Mouse (Mus musculus) left cerebral cortex, postnatal 10 days (tissue): ENCODE results near the gene Hapln4. TPM values are rescaled to one million over a fixed set of nuclear protein-coding genes. Genes with fewer than 3 reads are reported as not detected.

Experiments
- DNase-seq, 2 experiments: peaks; one replicate each; pipeline ENCODE4 v3.0.0; 2021 to 2022; ENCODE audit warnings: low spot score in 2 of 2, mixed read lengths in 1 of 2; ENCODE audit errors: extremely low spot score in 1 of 2
- intact Hi-C: fragments of 180-260 bp; cut with DNase I; formaldehyde crosslinking; loops from one replicate; pipeline ENCODE4 v1.15.1; 2025
- microRNA-seq: library from miRNA; unstranded; fragments of <30 nt; microRNA quantifications from one replicate; pipeline ENCODE4 v1.2.0, GENCODE M21; 2022
- total RNA-seq, 2 experiments: library from RNA; stranded (reverse); gene quantifications; 2 replicates each; pipeline ENCODE4 v1.2.3; 2021

The Hapln4 gene
- total RNA-seq, 2 experiments from 2014 or later, result 3.0 to 6.5 TPM

DNA sequence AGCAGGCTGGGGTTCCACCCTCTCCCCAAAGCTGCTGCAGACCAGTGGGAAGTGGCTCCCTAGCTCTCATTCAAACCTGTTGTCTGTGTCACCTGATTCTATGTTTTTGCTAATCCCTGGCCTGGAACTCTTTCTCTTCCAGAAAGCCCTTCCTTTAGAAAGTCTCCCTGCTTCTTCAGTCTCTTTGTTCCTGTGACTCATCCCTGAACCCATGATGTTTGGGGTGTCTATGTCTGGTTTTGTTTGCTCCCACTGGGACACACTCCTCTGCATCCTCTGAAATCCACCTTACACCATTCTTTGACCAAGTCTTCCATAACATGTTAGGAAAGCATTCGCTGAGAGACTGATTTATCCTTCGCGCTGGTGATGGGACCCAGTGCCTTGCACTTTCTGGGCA, 46.8 kb downstream of the Hapln4 start:
- intact Hi-C loops, result loop anchor here (5.0 kb wide), 1 partner anchor 37 kb away; no protein-coding TSS in a partner anchor
- DNase-seq, result no peak

DNA sequence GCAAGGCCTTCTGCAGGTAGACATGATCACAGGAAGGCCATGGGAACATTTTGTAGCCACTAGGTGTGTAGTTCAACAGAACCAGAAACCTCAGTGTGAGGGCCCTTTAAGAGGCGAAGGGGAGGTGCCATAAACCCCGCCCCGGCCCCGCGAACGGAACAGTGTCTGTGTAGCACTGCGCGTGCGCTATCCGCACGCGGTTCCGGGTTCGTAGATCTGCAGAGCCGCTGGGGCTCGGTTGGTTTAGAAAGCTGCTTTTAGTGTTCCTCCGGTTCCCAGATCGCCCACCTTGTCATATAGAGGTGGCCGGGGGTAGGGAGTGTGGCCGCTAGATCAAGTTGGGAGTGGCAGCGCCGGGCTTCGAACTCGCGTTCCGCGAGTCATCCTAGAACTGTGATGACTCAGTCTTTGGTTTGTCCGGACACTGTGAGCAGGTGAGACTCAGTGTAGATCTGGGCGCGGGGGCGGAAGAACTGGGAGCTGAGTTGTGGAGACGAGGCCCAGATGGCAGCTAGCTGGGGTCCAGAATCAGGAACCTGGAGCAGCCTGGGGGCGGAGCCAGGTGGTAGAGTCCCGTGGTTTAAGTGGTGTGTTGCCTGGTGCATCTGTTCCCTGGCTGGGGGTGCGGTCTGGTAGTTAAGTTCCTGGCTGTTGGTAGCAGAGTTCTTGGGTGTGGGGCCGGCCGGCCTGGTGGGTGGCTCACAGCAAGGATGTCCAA, 48.1 kb downstream of the Hapln4 start, which contains the start of gene Nr2c2ap:
Nr2c2ap (plus strand) TSS at position 168 of the 718 bp plus-strand sequence.
- intact Hi-C loops, result loop anchor here (5.0 kb wide), 1 partner anchor 36 kb away; no protein-coding TSS in a partner anchor
- DNase-seq, result peak; percentile 71 to 89

DNA sequence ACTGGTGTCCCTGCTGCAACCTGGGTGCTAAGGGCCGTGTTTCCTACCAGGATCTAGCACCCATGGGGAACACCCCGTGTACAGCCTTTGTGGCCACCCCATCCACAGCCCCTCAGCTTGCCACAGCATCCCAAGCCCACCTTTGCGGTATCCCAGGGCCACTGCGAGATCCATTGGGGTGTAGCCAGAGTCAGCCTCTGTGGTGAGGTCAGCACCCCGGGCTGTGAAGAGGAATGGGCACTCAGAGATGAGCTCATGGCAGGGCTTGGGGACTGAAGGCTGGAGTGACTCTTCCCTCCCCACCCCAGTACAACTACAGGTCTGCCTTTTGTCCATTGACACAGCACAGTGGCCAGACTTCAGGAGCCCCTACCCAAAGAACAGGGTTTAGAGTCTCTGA, 50.8 kb downstream of the Hapln4 start:
- intact Hi-C loops, result loop anchor here (5.0 kb wide), 1 partner anchor 33 kb away; no protein-coding TSS in a partner anchor
- no peak for DNase-seq

- intact Hi-C loops, result loop anchor here (5.0 kb wide), 1 partner anchor 32 kb away; no protein-coding TSS in a partner anchor
- no peak for DNase-seq
These were observed 51.7 kb downstream of the Hapln4 start for GRCm38 (mm10) chr8:70134931-70135330.

- DNase-seq, result no peak
- intact Hi-C loops, result no loop called here
These were observed 53.3 kb downstream of the Hapln4 start for GRCm38 (mm10) chr8:70136591-70136990.

GRCm38 (mm10) chr8:70137890-70138289, 54.6 kb downstream of the Hapln4 start:
- DNase-seq, result no peak
- intact Hi-C loops, result no loop called here

GRCm38 (mm10) chr8:70139026-70139857, 56.0 kb downstream of the Hapln4 start, which contains the start of the genes Rfxank, Borcs8 and Mef2b:
TSS of gene Rfxank (minus strand) at chr8:70139154.
TSS of gene Borcs8 (plus strand) at chr8:70139499.
TSS of gene Mef2b (plus strand) at chr8:70139711.
- intact Hi-C loops, result no loop called here
- DNase-seq, result peak; percentile 97 to 99

GRCm38 (mm10) chr8:70139981-70140380, 56.7 kb downstream of the Hapln4 start:
- DNase-seq, result no peak
- intact Hi-C loops, result no loop called here

Small RNAs within 50 kb of the gene (microRNA-seq; reads per million reads assigned to microRNA genes)
- gene Mir7066, result 19.5 reads per million, percentile 39 among the genes with 10 or more reads in this experiment

Other genes starting within 250 kb of the Hapln4 start
- gene Cilp2, start 195.8 kb upstream of the Hapln4 start, total RNA-seq, result 1 to 10 TPM; 2.5 to 2.6 TPM
- under 1 TPM; 0.26 to 0.53 TPM for gene Tssk6, start 181.3 kb upstream of the Hapln4 start, total RNA-seq
- gene Ndufa13, start 180.9 kb upstream of the Hapln4 start, total RNA-seq, result 100 to 1,000 TPM; 111 to 119 TPM
- 10 to 100 TPM; 16.9 to 17.5 TPM for gene Yjefn3, start 180.7 kb upstream of the Hapln4 start, total RNA-seq
- gene Gatad2a, start 87.1 kb upstream of the Hapln4 start, total RNA-seq, result 10 to 100 TPM; 24.8 to 30.0 TPM
- 10 to 100 TPM; 81.6 to 82.9 TPM for gene Mau2, start 40.7 kb upstream of the Hapln4 start, total RNA-seq
- 10 to 100 TPM; 51.6 to 56.7 TPM for gene Sugp1, start 40.6 kb upstream of the Hapln4 start, total RNA-seq
- 1 to 10 TPM; 1.4 TPM for gene Tm6sf2, start 10.5 kb upstream of the Hapln4 start, total RNA-seq
- gene Ncan, start 37.4 kb downstream of the Hapln4 start, total RNA-seq, result 100 to 1,000 TPM; 392 to 416 TPM
- 10 to 100 TPM; 32.7 to 33.6 TPM for gene Nr2c2ap, start 47.9 kb downstream of the Hapln4 start, total RNA-seq
- 10 to 100 TPM in 1 of 2 experiments, 1 to 10 TPM in 1; 8.3 to 10.9 TPM for gene Rfxank, start 55.7 kb downstream of the Hapln4 start, total RNA-seq
- 10 to 100 TPM; 40.7 to 42.3 TPM for gene Borcs8, start 56.0 kb downstream of the Hapln4 start, total RNA-seq
- under 1 TPM in 1 of 2 experiments, not detected in 1; 0.59 TPM for gene Mef2b, start 56.3 kb downstream of the Hapln4 start, total RNA-seq
- 10 to 100 TPM; 49.0 to 55.7 TPM for gene Tmem161a, start 88.9 kb downstream of the Hapln4 start, total RNA-seq
- 10 to 100 TPM; 26.1 to 26.6 TPM for gene Slc25a42, start 128.8 kb downstream of the Hapln4 start, total RNA-seq
- gene Sugp2, start 150.8 kb downstream of the Hapln4 start, total RNA-seq, result 100 to 1,000 TPM; 134 to 140 TPM
- gene Armc6, start 151.0 kb downstream of the Hapln4 start, total RNA-seq, result 10 to 100 TPM; 84.6 to 85.4 TPM
- 1 to 10 TPM; 7.9 to 9.4 TPM for gene Homer3, start 199.4 kb downstream of the Hapln4 start, total RNA-seq
- gene Ddx49, start 219.0 kb downstream of the Hapln4 start, total RNA-seq, result 10 to 100 TPM; 64.9 to 65.2 TPM
- gene Cope, start 219.1 kb downstream of the Hapln4 start, total RNA-seq, result 100 to 1,000 TPM; 124 to 134 TPM
- gene Cers1, start 232.3 kb downstream of the Hapln4 start, total RNA-seq, result 10 to 100 TPM; 97.9 to 98.4 TPM
- gene Gdf1, start 246.4 kb downstream of the Hapln4 start, total RNA-seq, result 10 to 100 TPM in 1 of 2 experiments, 1 to 10 TPM in 1; 6.6 to 13.0 TPM